Mouse (Mus musculus) urinary bladder, postnatal 36 days (tissue): ENCODE data around the gene Olfr295.

ENCODE experiments used
- DNase-seq, 2 experiments: peaks; one replicate each; pipeline ENCODE4 v3.0.0; 2022; ENCODE audit warnings: low spot score in 2 of 2, mixed read lengths in 1 of 2

Olfr295 gene

GRCm38 (mm10) chr7:86583562-86583961, at the start of gene Olfr295:
Gene Olfr295 (plus strand): TSS chr7:86583862.
- no peak for DNase-seq

DNA sequence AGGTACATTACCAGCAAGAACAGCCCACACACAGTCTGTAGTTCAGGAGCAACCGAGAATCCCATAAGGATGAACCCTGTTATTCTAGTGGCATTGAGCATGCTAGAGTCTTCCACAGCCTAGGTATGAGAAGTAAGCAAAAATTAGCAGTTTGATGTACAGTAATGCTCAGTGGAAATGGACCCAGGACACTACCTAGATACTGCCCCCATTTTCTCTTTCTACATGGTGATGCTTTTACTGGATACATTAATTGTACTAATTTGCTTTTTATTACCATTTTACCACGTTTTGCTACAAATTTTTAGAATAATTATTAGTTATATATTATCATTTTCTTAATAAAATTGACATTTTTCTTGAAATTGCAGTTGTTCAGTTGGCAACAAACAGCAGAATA, 32.9 kb downstream of the Olfr295 start, which contains the start of gene Olfr294:
Olfr294 (minus strand) TSS at position 101 of the 400 bp plus-strand sequence.
- no peak for DNase-seq
